Mouse (Mus musculus): ENCODE data around the gene Lrpap1. TPM values are rescaled to one million over a fixed set of nuclear protein-coding genes. Genes with fewer than 3 reads are reported as not detected.

Lrpap1 gene
- polyA plus RNA-seq, 1 experiment from 2014 or later = 82.6 TPM

GRCm38 (mm10) chr5:35103528-35103927 lies 2.0 kb downstream of the Lrpap1 start:
- H3K9me3 ChIP-seq (ENCODE audit: control insufficient read depth, low read length) = no peaks in the 10 kb centered on the region
- H3K27me3 ChIP-seq (replicated peaks; ENCODE audit: control insufficient read depth, insufficient read depth, low read length) = no peaks in the 10 kb centered on the region
- H3K27ac ChIP-seq (ENCODE audit: low read length) = no peak overlapping the region
- H3K4me3 ChIP-seq (ENCODE audit: low read length) = no peak overlapping the region
- peaks cover 18% of the 10 kb centered on the region for H3K36me3 ChIP-seq (ENCODE audit: control insufficient read depth, insufficient read depth, low read length)
- peak overlapping the region; percentile 16; the same call in 1 of the 2 replicates for H3K9ac ChIP-seq (ENCODE audit: low read depth, low read length)
- peaks cover 18% of the 10 kb centered on the region for H3K4me1 ChIP-seq (ENCODE audit: control insufficient read depth, insufficient read depth, low read length)
- WGBS = 44% methylated on average over 2 of the region's 2 CpGs
- 0 out of 2 replicates have a peak overlapping the region, but pooled peaks have one; percentile 77 for H3K4me2 ChIP-seq (ENCODE audit: low read depth, low read length)
- ATAC-seq = no peak

GRCm38 (mm10) chr5:35103086-35103485 lies 2.5 kb downstream of the Lrpap1 start:
- Histone ChIP-seq H3K4me3 (ENCODE audit: low read length) (no peak overlapping the region), H3K9ac (ENCODE audit: low read depth, low read length) (no peak overlapping the region), H3K4me2 (ENCODE audit: low read depth, low read length) (no peak overlapping the region), H3K9me3 (ENCODE audit: control insufficient read depth, low read length) (no peaks in the 10 kb centered on the region), H3K36me3 (ENCODE audit: control insufficient read depth, insufficient read depth, low read length) (peaks cover 18% of the 10 kb centered on the region), H3K4me1 (ENCODE audit: control insufficient read depth, insufficient read depth, low read length) (peaks cover 18% of the 10 kb centered on the region), H3K27me3 (replicated peaks; ENCODE audit: control insufficient read depth, insufficient read depth, low read length) (no peaks in the 10 kb centered on the region), H3K27ac (ENCODE audit: low read length) (no peak overlapping the region)
- WGBS = 83% methylated on average over 8 of the region's 8 CpGs
- ATAC-seq = no peak

GRCm38 (mm10) chr5:35091636-35092035 lies 13.9 kb downstream of the Lrpap1 start:
- no peaks in the 10 kb centered on the region for H3K9me3 ChIP-seq (ENCODE audit: control insufficient read depth, low read length)
- H3K9ac ChIP-seq (ENCODE audit: low read depth, low read length) = no peak overlapping the region
- H3K4me1 ChIP-seq (ENCODE audit: control insufficient read depth, insufficient read depth, low read length) = no peaks in the 10 kb centered on the region
- H3K27me3 ChIP-seq (replicated peaks; ENCODE audit: control insufficient read depth, insufficient read depth, low read length) = no peaks in the 10 kb centered on the region
- H3K27ac ChIP-seq (ENCODE audit: low read length) = no peak overlapping the region
- no peak for ATAC-seq
- peaks cover 11% of the 10 kb centered on the region for H3K36me3 ChIP-seq (ENCODE audit: control insufficient read depth, insufficient read depth, low read length)
- WGBS = 80% methylated on average over 3 of the region's 3 CpGs
- H3K4me3 ChIP-seq (ENCODE audit: low read length) = no peak overlapping the region
- H3K4me2 ChIP-seq (ENCODE audit: low read depth, low read length) = no peak overlapping the region

GRCm38 (mm10) chr5:35089614-35089963 lies 16.0 kb downstream of the Lrpap1 start:
- H3K36me3 ChIP-seq (ENCODE audit: control insufficient read depth, insufficient read depth, low read length) = 0 out of 2 replicates have a peak, but pooled peaks cover 5% of the 10 kb centered on the region
- no peaks in the 10 kb centered on the region for H3K27me3 ChIP-seq (replicated peaks; ENCODE audit: control insufficient read depth, insufficient read depth, low read length)

GRCm38 (mm10) chr5:35088785-35089613 lies 16.6 kb downstream of the Lrpap1 start:
- Histone ChIP-seq H3K9me3 (ENCODE audit: control insufficient read depth, low read length) (no peaks in the 10 kb centered on the region), H3K4me2 (ENCODE audit: low read depth, low read length) (no peak overlapping the region), H3K27ac (ENCODE audit: low read length) (no peak overlapping the region), H3K4me1 (ENCODE audit: control insufficient read depth, insufficient read depth, low read length) (no peaks in the 10 kb centered on the region), H3K9ac (ENCODE audit: low read depth, low read length) (no peak overlapping the region), H3K4me3 (ENCODE audit: low read length) (no peak overlapping the region), H3K36me3 (ENCODE audit: control insufficient read depth, insufficient read depth, low read length) (0 out of 2 replicates have a peak, but pooled peaks cover 5% of the 10 kb centered on the region), H3K27me3 (replicated peaks; ENCODE audit: control insufficient read depth, insufficient read depth, low read length) (no peaks in the 10 kb centered on the region)
- 65% methylated on average over 9 of the region's 9 CpGs for WGBS
- no peak for ATAC-seq

More at GRCm38 (mm10) chr5:35089614-35089963, 16.0 kb downstream of the Lrpap1 start:
- no peak overlapping the region for H3K4me2 ChIP-seq (ENCODE audit: low read depth, low read length)
- H3K9ac ChIP-seq (ENCODE audit: low read depth, low read length) = no peak overlapping the region
- H3K4me1 ChIP-seq (ENCODE audit: control insufficient read depth, insufficient read depth, low read length) = no peaks in the 10 kb centered on the region
- 74% methylated on average over 5 of the region's 5 CpGs for WGBS
- H3K9me3 ChIP-seq (ENCODE audit: control insufficient read depth, low read length) = no peaks in the 10 kb centered on the region
- no peak for ATAC-seq
- no peak overlapping the region for H3K4me3 ChIP-seq (ENCODE audit: low read length)
- no peak overlapping the region for H3K27ac ChIP-seq (ENCODE audit: low read length)

- H3K36me3 ChIP-seq (ENCODE audit: control insufficient read depth, insufficient read depth, low read length) = no peaks in the 10 kb centered on the region
- no peak overlapping the region for H3K27ac ChIP-seq (ENCODE audit: low read length)
- no peaks in the 10 kb centered on the region for H3K9me3 ChIP-seq (ENCODE audit: control insufficient read depth, low read length)
- no peak overlapping the region for H3K4me2 ChIP-seq (ENCODE audit: low read depth, low read length)
- H3K9ac ChIP-seq (ENCODE audit: low read depth, low read length) = no peak overlapping the region
- ATAC-seq = no peak
- no peaks in the 10 kb centered on the region for H3K27me3 ChIP-seq (replicated peaks; ENCODE audit: control insufficient read depth, insufficient read depth, low read length)
- no peaks in the 10 kb centered on the region for H3K4me1 ChIP-seq (ENCODE audit: control insufficient read depth, insufficient read depth, low read length)
- H3K4me3 ChIP-seq (ENCODE audit: low read length) = no peak overlapping the region
- WGBS = 72% methylated on average over 3 of the region's 3 CpGs
Observed at GRCm38 (mm10) chr5:35084913-35085312, 20.7 kb downstream of the Lrpap1 start.

GRCm38 (mm10) chr5:35079101-35079500 lies 26.5 kb downstream of the Lrpap1 start:
- Histone ChIP-seq H3K9ac (ENCODE audit: low read depth, low read length) (no peak overlapping the region), H3K27ac (ENCODE audit: low read length) (no peak overlapping the region), H3K4me3 (ENCODE audit: low read length) (no peak overlapping the region), H3K4me1 (ENCODE audit: control insufficient read depth, insufficient read depth, low read length) (no peaks in the 10 kb centered on the region), H3K9me3 (ENCODE audit: control insufficient read depth, low read length) (no peaks in the 10 kb centered on the region), H3K4me2 (ENCODE audit: low read depth, low read length) (no peak overlapping the region), H3K27me3 (replicated peaks; ENCODE audit: control insufficient read depth, insufficient read depth, low read length) (peaks cover 6% of the 10 kb centered on the region), H3K36me3 (ENCODE audit: control insufficient read depth, insufficient read depth, low read length) (no peaks in the 10 kb centered on the region)
- ATAC-seq = no peak
- WGBS = 43% methylated on average over 18 of the region's 18 CpGs

- no peak overlapping the region for H3K27ac ChIP-seq (ENCODE audit: low read length)
- no peak overlapping the region for H3K4me3 ChIP-seq (ENCODE audit: low read length)
- no peaks in the 10 kb centered on the region for H3K36me3 ChIP-seq (ENCODE audit: control insufficient read depth, insufficient read depth, low read length)
- WGBS = 96% methylated on average over 1 of the region's 1 CpGs
- ATAC-seq = no peak
- H3K9me3 ChIP-seq (ENCODE audit: control insufficient read depth, low read length) = no peaks in the 10 kb centered on the region
- no peak overlapping the region for H3K4me2 ChIP-seq (ENCODE audit: low read depth, low read length)
- H3K9ac ChIP-seq (ENCODE audit: low read depth, low read length) = no peak overlapping the region
- peaks cover 6% of the 10 kb centered on the region for H3K27me3 ChIP-seq (replicated peaks; ENCODE audit: control insufficient read depth, insufficient read depth, low read length)
- H3K4me1 ChIP-seq (ENCODE audit: control insufficient read depth, insufficient read depth, low read length) = no peaks in the 10 kb centered on the region
Observed at GRCm38 (mm10) chr5:35076369-35076768, 29.2 kb downstream of the Lrpap1 start.

GRCm38 (mm10) chr5:35073992-35074391 lies 31.6 kb downstream of the Lrpap1 start:
- no peaks in the 10 kb centered on the region for H3K9me3 ChIP-seq (ENCODE audit: control insufficient read depth, low read length)
- H3K9ac ChIP-seq (ENCODE audit: low read depth, low read length) = no peak overlapping the region
- H3K4me1 ChIP-seq (ENCODE audit: control insufficient read depth, insufficient read depth, low read length) = no peaks in the 10 kb centered on the region
- no peak for ATAC-seq
- H3K27ac ChIP-seq (ENCODE audit: low read length) = no peak overlapping the region
- H3K27me3 ChIP-seq (replicated peaks; ENCODE audit: control insufficient read depth, insufficient read depth, low read length) = peaks cover under 1% of the 10 kb centered on the region; the same call in 1 of the 2 replicates
- H3K4me2 ChIP-seq (ENCODE audit: low read depth, low read length) = no peak overlapping the region
- no peak overlapping the region for H3K4me3 ChIP-seq (ENCODE audit: low read length)
- WGBS = 66% methylated on average over 9 of the region's 9 CpGs
- H3K36me3 ChIP-seq (ENCODE audit: control insufficient read depth, insufficient read depth, low read length) = no peaks in the 10 kb centered on the region

All from intestine, embryonic 16.5 days (tissue).